14 mouse cellular contexts compared by ENCODE assay signal in the genomic region with DNA sequence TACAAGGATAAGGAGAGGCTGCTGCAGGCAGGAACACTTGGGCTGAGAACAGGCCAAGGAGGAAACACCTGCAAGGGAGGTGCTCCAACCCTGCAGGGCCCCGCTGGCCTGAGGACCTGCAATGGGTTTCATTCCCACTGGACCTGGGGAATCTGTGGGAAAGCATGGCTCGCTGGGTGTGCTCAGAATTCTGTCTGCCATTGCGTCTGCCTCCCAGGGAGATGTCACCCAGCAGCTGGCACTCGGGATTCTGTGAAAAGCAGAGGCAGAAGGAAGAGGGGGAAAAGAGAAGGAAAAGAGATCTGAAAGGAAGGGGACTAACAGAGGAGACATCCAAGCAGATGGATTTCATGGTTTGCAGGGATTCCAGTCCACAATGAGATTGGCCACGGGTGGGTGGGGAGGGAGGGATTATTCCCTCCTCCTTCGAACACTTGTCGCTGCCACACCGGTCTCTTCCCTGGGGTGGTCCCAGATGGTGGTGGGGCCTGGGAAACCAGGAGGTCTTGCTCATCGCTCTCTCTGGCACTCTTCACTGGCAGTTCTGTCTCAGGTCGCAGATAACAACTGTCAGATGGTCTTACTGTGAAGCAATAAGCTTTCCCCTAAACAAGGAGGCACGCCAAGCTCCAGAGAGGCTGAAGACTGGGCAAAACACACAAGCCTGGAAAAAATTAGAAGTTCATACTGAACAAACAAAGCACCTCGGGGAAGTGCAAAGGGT. TPM values are rescaled to one million over a fixed set of nuclear protein-coding genes. Genes with fewer than 3 reads are reported as not detected.
DNase-seq lines count a peak whose midpoint lies in the region; ATAC-seq and TF ChIP-seq lines count a peak whose summit lies in the region.
"Had no signal": no experiment of that assay in that cellular context is flagged by ENCODE, and none has a peak within 500 bp of the region (broad histone marks: within the 10 kb centered on the region; RNA-seq: fewer than 3 reads in every experiment).

No protein-coding gene starts in this region.

- no peak for ATAC-seq in forebrain, embryonic 11.5 days (replicated peaks; ENCODE audit: low FRiP score)
- 0 out of 2 replicates have a peak, but pooled peaks have one; percentile 17 for ATAC-seq in heart, postnatal 0 days (ENCODE audit: insufficient read depth, low read depth)
- ATAC-seq in midbrain, embryonic 14.5 days (ENCODE audit: low FRiP score, low TSS enrichment), result peak; percentile 29; the same call in 1 of the 2 replicates
- ATAC-seq: intestine, embryonic 16.5 days had no signal

- H3K9ac ChIP-seq in forebrain, embryonic 11.5 days (ENCODE audit: low read length), result no peak overlapping the region
- H3K9ac ChIP-seq in heart, postnatal 0 days (replicated peaks; ENCODE audit: low read depth, low read length), result no peak overlapping the region
- H3K9ac ChIP-seq in midbrain, embryonic 14.5 days (replicated peaks; ENCODE audit: low read length), result no peak overlapping the region
- H3K9ac ChIP-seq: liver, embryonic 15.5 days had no signal

- H3K36me3 ChIP-seq in forebrain, embryonic 10.5 days (replicated peaks), result no peaks in the 10 kb centered on the region
- H3K36me3 ChIP-seq in forebrain, embryonic 11.5 days (ENCODE audit: control insufficient read depth, insufficient read depth, low read length), result no peaks in the 10 kb centered on the region
- no peaks in the 10 kb centered on the region for H3K36me3 ChIP-seq in heart, postnatal 0 days (replicated peaks; ENCODE audit: control insufficient read depth, insufficient read depth, low read length)
- H3K36me3 ChIP-seq in midbrain, embryonic 14.5 days (ENCODE audit: control insufficient read depth, insufficient read depth, low read length), result no peaks in the 10 kb centered on the region
- H3K36me3 ChIP-seq: liver, embryonic 15.5 days had no signal

- WGBS in forebrain, embryonic 10.5 days, result 50% methylated on average over 12 of the region's 12 CpGs
- 66% methylated on average over 12 of the region's 12 CpGs for WGBS in forebrain, embryonic 11.5 days
- WGBS in heart, postnatal 0 days, result 33% methylated on average over 12 of the region's 12 CpGs
- WGBS in midbrain, embryonic 14.5 days, result 29% methylated on average over 12 of the region's 12 CpGs

- no peak for TF ChIP-seq CTCF in heart, postnatal 0 days (IDR thresholded peaks at IDR 0.05; ENCODE audit: low read depth)

- peak overlapping the region; percentile 45 for H3K27ac ChIP-seq in forebrain, embryonic 10.5 days
- no peak overlapping the region for H3K27ac ChIP-seq in forebrain, embryonic 11.5 days (ENCODE audit: low read depth, low read length)
- H3K27ac ChIP-seq in heart, postnatal 0 days (ENCODE audit: low read depth), result no peak overlapping the region
- no peak overlapping the region for H3K27ac ChIP-seq in midbrain, embryonic 14.5 days (replicated peaks; ENCODE audit: low read depth, low read length)
- H3K27ac ChIP-seq: liver, embryonic 15.5 days had no signal

- H3K4me3 ChIP-seq in forebrain, embryonic 10.5 days, result no peak overlapping the region
- no peak overlapping the region for H3K4me3 ChIP-seq in forebrain, embryonic 11.5 days (ENCODE audit: low read depth, low read length)
- H3K4me3 ChIP-seq in heart, postnatal 0 days (ENCODE audit: low read depth, low read length), result no peak overlapping the region
- H3K4me3 ChIP-seq in midbrain, embryonic 14.5 days (replicated peaks; ENCODE audit: low read depth, low read length), result no peak overlapping the region
- H3K4me3 ChIP-seq: liver, embryonic 15.5 days had no signal

- no peaks in the 10 kb centered on the region for H3K9me3 ChIP-seq in forebrain, embryonic 10.5 days
- no peaks in the 10 kb centered on the region for H3K9me3 ChIP-seq in forebrain, embryonic 11.5 days (ENCODE audit: control insufficient read depth, low read length)
- no peaks in the 10 kb centered on the region for H3K9me3 ChIP-seq in heart, postnatal 0 days (replicated peaks; ENCODE audit: control insufficient read depth, low read length)
- H3K9me3 ChIP-seq in midbrain, embryonic 14.5 days (ENCODE audit: control insufficient read depth, low read length), result no peaks in the 10 kb centered on the region
- H3K9me3 ChIP-seq: liver, embryonic 15.5 days had no signal

- DNase-seq in forebrain, embryonic 10.5 days (ENCODE audit: extremely low spot score, low spot score), result no peak
- no peak for DNase-seq in forebrain, embryonic 11.5 days (ENCODE audit: low spot score)
- no peak for DNase-seq in heart, postnatal 0 days (ENCODE audit: low spot score)
- no peak for DNase-seq in heart, postnatal 4 days
- DNase-seq in ovary, postnatal 36 days (ENCODE audit: low spot score), result peak; percentile 9
- DNase-seq in ovary, adult 18-20 months (ENCODE audit: low spot score), result no peak
- DNase-seq in midbrain, embryonic 14.5 days, result peak; percentile 11
- no peak for DNase-seq in liver
- DNase-seq: kidney, postnatal 4 days; thymus, postnatal 25 days had no signal

- no peak for TF ChIP-seq EP300 in heart, postnatal 0 days (IDR thresholded peaks at IDR 0.05; ENCODE audit: low read depth)

- no peaks in the 10 kb centered on the region for H3K27me3 ChIP-seq in forebrain, embryonic 10.5 days (ENCODE audit: poor library complexity, severe bottlenecking)
- H3K27me3 ChIP-seq in forebrain, embryonic 11.5 days (ENCODE audit: control insufficient read depth, insufficient read depth, low read length), result no peaks in the 10 kb centered on the region
- H3K27me3 ChIP-seq in heart, postnatal 0 days (ENCODE audit: control insufficient read depth, insufficient read depth, low read length), result no peaks in the 10 kb centered on the region
- H3K27me3 ChIP-seq in midbrain, embryonic 14.5 days (ENCODE audit: control insufficient read depth, insufficient read depth, low read length), result no peaks in the 10 kb centered on the region
- H3K27me3 ChIP-seq: liver, embryonic 15.5 days had no signal

- H3K4me2 ChIP-seq in forebrain, embryonic 11.5 days (ENCODE audit: low read depth, low read length, severe bottlenecking), result no peak overlapping the region
- peak overlapping the region; percentile 21; the same call in 1 of the 2 replicates for H3K4me2 ChIP-seq in heart, postnatal 0 days (ENCODE audit: low read depth, low read length)
- H3K4me2 ChIP-seq in midbrain, embryonic 14.5 days (ENCODE audit: low read length), result no peak overlapping the region
- H3K4me2 ChIP-seq: liver, embryonic 15.5 days had no signal

- peaks cover 11% of the 10 kb centered on the region for H3K4me1 ChIP-seq in forebrain, embryonic 10.5 days
- no peaks in the 10 kb centered on the region for H3K4me1 ChIP-seq in forebrain, embryonic 11.5 days (replicated peaks; ENCODE audit: control insufficient read depth, insufficient read depth, low read length)
- H3K4me1 ChIP-seq in heart, postnatal 0 days (ENCODE audit: control insufficient read depth, insufficient read depth), result 0 out of 2 replicates have a peak, but pooled peaks cover 3% of the 10 kb centered on the region
- peaks cover 9% of the 10 kb centered on the region; the same call in 1 of the 2 replicates for H3K4me1 ChIP-seq in midbrain, embryonic 14.5 days (ENCODE audit: control insufficient read depth, insufficient read depth, low read length)
- H3K4me1 ChIP-seq: liver, embryonic 15.5 days had no signal

RNA-seq across cellular contexts. Expression of gene Gm9747, which starts 12.1 kb away (rescaled TPM):
- polyA plus RNA-seq in forebrain, embryonic 10.5 days (2016; fragmentation: Nextera tagmentation; extraction: Ambion mirVana), result 31.1 and 31.3 TPM in 2 replicates
- polyA plus RNA-seq in forebrain, embryonic 11.5 days (2014; fragmentation: Nextera tagmentation; extraction: Ambion mirVana), result 40.2 and 42.7 TPM in 2 replicates
- total RNA-seq in heart, postnatal 0 days (2014; rRNA removed; ENCODE audit: low replicate concordance), result not detected in 2 replicates
- 15.6 and 17.1 TPM in 2 replicates for polyA plus RNA-seq in heart, postnatal 0 days (2015; fragmentation: Nextera tagmentation; extraction: Ambion mirVana)
- not detected for total RNA-seq in heart, postnatal 4 days (2021)
- polyA plus RNA-seq in midbrain, embryonic 14.5 days (2014; fragmentation: Nextera tagmentation; extraction: Ambion mirVana), result 21.5 and 27.9 TPM in 2 replicates
- total RNA-seq: left cerebral cortex, adult 18-20 months; monocyte, adult 5-6 weeks had no signal

Comparison
In these comparisons a context has a peak if more than half of its experiments do, and no peak if none do; other contexts are left out.
1. DNase-seq: peak in ovary, postnatal 36 days (single experiment) and midbrain, embryonic 14.5 days (single experiment); none in forebrain, embryonic 10.5 days (single experiment), forebrain, embryonic 11.5 days (single experiment), heart, postnatal 0 days (single experiment), heart, postnatal 4 days (single experiment), ovary, adult 18-20 months (single experiment) and liver (single experiment).